Mouse (Mus musculus) cerebellum, adult 9-10 months (tissue): Measurements from ENCODE around the gene Meioc.

Experiments
- DNase-seq: peaks from one replicate; pipeline ENCODE4 v3.0.0; 2022

Meioc gene

DNA sequence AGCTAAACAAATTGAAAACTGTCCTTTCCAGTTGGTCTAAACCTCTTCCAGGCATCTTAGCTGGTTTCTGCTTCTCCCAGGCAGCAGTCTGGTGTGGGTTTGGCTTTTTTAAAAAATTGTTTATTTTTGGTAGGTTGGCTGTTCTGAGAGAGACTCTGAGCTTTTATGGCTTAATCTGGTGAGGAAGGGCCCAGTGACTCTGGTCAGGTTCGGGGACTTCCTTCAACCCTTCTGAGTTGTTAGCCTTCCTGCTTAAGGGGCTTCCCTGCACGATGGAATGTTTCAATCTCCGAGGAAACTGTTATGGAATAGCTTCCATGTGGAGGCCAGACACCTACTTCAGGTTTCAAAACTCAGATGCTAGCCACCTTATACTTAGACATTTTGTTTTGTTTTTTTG, at the start of gene Meioc:
TSS of gene Meioc (plus strand) at position 301 of the 400 bp plus-strand sequence.
- DNase-seq: no peak

DNA sequence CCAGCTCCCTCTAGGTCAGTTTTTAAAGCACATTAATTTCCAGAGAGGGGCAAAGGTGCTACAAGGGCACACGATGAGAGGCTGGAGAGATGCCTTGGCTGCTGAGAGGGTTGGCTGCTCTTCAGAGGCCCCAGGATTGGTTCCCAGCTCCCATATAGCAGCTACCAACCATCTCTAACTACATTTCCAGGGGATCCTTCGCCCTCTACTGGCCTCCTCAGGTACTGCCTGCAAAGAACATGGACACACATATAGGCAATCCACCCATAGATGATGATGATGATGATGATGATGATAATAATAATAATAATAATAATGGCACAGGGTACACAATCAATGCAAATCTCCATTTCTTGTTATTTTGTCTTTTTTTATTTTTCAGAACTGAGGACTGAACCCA, 44.1 kb upstream of the Meioc start:
- DNase-seq: no peak

DNA sequence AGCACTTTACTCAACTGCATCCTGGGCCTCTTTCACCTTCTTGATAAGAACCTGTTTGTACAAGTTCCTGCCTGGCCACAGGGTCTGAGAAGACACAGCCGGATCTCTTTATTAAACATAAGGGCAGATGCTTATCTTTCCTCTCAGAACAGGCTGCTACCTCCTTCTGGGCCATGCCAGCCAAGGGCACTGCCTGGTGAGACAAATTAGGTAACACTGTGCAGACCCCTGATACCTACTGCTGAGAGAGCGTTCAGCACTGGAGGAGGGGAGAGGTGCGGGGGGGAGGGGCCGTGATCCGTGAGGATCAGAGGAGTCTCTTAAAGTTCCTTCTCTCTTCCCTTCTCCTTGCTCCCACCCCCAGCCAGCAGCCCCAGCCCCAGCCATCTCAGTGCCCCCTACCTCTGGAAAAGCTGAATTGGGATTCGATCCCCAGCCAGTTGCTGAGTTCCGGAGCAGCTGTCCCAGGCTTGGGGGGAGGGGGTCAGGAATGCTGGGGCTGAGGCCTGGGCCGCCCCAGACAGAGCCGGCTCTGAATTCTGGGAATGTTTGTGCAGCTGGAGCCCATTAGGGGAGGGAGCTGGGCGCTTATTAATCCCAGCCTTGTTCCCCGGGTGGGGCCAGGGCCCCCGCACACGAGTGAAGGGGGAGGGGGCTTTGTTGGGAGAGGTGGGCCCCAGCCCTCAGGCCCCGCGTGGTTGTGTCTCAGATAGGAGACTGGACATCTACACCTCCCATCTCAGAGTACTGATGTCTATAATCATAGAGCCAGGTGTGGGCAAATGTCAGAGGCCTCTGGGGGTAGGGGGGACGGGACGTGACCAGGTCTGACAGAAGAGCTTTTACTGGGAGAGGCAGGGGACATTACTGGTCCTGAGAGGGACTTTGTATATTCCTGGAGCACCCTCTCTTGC, 39.4 kb upstream of the Meioc start:
- DNase-seq: no peak

DNA sequence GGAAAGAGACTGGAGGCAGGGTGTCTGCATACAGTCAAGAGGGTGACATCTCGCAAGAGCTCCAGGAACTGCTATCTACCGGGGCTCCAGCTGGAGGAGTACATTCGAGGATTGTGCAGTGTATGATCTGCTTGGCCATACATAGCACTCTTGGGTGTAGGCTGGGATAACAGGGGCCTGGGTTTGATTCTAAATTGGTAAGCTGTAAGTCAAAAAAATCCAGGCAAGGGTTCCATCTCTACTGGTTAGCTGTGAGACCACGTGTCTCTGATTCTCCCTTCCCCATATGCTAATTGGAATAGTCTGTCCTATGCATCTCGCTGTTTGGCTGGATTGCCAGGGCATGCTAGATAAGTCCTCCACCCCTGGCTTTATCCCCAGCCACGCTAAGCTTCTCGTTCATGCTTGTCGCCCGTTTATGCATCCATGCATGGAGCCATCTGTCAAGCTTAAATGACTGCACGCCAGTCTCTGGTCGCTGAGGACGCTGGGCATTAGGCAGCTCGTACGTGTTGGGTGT, 38.6 kb upstream of the Meioc start:
- DNase-seq: no peak

DNA sequence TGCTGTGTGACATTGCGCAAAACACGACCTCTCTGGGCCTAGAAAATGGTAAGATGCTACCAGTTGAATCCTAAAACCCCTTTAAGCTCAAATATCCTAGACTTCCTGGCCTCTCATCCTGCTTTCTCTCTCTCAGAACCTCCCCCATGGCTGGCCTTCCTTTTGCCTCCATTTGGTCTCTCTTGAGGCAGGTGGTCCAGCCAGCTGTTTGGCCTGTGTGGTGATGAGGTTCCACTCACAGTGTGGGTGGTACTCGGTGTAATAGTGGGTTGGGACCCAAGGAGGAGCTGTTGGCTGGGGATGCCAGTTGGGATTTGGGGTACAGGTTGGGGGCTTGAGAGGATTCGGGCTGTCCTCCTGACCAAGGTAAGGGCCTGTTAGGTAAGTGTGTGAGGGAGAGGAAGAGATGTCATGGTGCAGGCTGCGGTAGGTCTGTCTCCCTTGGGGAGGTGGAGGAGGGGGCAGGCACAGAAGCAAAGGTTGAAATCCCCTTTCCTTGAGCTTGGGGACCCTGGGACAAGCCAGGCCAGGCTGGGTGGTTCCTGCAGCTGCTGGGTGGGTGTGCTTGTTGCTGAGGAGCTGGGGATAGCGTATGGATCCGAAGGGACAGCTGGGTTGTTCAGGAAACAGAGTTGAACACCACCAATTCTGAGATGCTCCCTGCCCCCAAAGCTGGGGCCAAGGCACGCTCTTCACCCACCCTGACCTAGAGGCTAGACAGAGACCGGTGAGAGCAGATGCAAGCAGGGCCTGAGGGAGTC, 36.2 kb upstream of the Meioc start:
- DNase-seq: no peak

DNA sequence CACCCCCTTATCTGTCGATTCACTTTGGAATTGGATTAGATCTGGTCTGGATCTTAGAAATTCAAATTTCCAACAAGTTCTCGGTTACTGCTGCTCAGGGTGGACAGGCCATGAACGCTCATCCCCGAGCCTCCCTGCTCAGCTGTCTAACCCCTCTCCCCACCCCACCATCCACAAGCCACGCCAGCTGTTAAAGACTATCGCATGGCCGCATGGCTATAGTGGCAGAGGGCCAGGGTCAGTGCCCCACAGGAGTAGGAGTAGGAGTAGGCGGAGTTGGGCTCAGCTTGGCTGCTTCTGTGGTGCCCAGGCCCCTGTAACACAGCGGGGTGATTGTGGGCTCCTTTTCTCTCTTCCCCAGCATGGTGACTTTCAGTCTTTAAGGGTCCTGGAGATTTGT, 35.0 kb upstream of the Meioc start:
- no peak for DNase-seq

DNA sequence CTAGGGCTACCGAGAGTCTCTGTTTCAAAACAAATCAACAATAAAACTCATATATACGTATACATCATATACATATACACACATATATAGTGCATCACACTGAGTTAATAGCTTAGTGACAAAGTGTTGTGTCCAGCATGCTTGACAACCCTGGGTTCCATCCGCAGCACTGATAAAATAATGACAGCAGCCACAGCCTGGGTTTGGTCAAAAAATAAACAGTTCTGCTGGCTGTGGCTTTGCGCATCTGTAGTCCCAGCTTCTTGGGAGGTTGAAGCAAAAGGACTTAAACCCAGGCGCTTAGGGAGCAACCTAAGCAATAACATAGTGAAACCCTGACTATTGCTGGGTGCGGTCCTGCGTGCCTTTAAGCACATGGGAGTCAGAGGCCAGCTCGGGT, 34.1 kb upstream of the Meioc start:
- DNase-seq: no peak

DNA sequence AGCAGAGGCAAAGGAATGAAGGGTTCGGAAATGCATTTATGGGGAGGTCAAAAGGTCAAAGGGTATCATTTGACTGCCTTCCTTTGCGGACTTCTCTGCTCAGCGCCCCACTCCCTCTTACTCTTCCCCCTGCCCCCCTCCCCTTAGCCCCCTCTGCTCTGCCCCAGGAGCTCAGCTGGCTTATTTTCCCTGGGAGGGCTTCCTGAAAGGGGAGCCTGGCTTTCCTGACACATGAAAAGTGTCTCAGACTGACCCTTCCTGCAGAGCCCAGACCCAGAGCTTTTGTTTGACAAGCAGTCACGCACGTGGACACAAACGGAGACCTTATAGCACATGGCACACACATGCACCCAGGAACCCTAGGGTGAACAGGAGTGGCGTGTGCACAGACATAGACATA, 32.8 kb upstream of the Meioc start:
- DNase-seq: no peak

DNA sequence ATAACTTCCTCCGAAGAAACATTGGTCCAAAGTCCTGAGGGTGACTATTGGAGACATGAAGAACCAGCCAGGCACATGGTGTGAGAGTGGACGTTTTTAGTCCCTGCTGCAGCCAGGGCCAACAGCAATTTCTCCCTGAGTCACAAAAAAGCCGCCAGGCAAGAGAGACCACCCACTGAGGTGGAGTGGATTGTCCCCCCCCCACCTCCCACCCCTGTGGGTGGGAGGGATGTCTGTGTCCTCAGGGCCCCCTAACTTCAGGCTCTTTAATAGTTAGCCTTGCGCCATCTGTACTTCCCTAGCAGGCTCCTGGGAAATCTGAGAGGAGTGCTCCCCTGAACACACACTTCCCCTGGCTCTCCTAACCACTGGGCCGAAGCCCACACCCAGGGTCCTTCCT, 32.3 kb upstream of the Meioc start:
- DNase-seq: no peak

DNA sequence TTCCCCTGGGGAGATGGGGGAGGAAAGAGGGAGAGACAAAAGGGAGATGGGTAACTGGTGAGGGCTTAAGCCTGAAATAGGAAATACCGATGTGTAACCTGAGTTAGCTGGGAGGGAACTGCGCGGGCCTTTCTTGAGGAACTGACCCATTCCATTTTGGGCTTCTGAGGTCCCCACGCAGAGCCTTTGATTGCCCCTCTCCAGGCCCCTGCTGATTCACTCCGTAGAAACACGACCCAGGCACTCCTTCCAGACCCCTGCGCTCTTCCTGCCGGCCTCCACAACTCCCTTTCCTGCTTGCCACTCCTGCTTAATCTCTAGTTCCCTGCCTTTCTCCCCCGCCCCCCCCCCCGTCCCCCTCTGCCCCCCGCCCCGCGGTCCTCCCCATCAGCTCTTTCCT, 30.8 kb upstream of the Meioc start:
- no peak for DNase-seq

DNA sequence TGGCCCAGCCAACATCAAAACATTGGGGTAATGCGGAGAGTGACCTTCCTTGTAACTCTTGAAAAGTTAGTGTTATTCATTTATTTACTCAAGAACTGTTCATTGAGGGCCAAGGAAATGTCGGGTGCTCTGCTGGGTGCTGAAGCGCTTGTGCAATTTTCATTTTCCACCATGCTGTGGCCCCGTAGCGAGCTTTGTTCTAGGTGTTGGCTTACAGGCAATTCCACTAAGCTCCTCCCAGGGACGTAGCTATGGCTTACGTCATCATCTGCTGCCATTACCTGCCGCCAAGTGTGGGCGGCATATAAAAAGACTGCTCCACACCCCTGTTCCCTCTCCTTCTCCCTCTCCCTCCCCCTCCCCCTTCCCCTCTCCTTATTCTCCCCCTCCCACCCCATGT, 30.1 kb upstream of the Meioc start:
- DNase-seq: no peak

DNA sequence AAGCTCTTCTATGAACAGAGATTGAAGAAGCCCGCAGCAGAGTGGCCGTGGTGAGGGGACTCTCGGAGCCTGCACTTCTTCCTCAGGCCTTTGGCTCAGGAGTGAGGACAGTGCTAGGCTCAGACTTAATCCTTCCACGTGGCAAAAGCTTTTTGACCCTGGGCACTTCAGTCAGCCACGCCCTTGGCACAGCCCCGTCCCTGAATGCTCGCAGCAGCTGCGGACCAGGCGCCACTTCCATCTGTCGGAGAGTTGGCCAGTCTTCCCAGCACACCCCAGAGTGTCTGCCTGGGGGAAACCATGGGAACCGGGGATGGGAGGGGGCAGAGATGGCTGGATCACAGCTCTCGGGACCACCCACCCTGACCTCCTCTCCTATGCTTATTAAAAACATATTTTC, 26.6 kb upstream of the Meioc start:
- DNase-seq: no peak

DNA sequence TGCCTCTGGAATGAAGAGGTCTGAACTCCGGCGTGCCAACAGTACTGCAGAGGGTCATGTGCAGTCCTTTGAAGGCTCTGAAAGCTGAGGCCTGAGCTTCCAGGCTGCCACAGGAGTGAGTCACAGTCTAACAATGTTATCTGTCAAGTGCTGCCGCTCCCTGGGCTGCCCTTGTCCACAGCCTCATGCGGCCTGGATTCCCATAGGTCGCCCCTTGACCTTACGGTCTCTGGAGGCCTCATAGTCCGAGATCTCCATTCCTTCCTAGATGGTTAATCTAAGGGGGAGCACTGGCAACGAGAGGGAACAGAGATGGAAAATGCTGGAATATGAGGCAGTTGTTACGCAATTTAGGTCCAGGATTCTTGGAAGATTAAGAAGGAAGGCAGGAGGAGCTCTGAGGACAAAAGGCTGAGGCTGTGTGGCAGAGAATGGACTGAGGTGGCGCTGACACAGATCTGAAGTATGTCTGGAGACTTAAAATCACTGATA, 19.6 kb upstream of the Meioc start:
- no peak for DNase-seq

DNA sequence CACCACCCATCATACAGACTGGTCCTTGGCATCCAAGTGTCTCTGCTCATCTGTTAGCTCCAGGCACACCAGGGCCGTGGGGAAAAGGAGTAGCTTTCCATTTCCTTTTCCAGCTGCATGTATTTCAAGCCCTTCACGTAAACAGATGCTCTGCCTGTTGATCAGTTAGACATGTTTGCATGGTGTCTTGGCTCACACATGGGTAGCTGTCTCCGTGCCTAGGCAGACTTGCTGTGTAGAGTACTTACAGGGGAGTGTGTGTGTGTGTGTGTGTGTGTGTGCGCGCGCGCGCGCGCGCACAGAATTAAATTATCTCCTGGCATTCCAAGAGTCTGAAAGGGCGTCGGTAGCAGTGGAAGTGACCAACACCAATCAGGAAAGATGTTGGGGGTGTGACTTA, 17.3 kb upstream of the Meioc start:
- DNase-seq: no peak

DNA sequence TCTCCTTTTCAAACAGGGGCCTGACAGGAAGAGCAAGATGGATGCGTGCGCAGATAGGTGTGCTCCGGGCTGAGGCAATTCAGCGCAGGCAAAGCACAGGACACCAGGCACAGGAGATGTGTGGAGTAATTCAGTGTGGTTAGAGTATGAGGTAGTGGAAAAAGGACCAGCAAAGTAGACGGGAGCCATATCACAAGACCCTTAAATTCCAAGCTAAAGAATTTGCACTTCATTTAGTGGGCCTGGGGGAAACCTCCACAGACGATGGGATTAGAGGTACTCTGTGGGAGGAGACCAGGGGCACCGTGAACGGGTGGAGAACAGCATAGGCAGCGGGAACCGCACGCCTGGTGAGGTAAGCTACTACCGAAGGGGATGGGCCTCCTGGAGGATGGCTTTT, 15.6 kb upstream of the Meioc start:
- DNase-seq: no peak

DNA sequence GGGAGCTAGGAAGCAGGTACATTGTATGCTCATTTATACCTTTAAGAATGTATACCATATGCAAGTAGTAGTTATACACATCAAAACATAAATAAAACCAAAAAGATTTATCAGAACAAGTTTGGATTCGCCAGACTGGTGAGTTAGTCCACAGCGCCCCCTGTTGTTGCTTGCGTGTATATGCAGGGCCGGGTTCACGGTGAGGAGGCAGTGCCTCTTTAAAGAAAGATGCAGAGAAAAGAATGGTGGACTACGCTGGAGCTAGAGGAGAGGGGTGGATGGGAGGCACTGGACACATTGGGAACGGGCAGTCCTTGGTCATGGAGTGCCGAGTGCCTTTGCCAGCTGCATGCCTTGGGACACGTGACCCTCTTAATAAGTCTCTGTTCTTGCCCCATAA, 12.1 kb upstream of the Meioc start:
- peak; percentile 67 for DNase-seq

DNA sequence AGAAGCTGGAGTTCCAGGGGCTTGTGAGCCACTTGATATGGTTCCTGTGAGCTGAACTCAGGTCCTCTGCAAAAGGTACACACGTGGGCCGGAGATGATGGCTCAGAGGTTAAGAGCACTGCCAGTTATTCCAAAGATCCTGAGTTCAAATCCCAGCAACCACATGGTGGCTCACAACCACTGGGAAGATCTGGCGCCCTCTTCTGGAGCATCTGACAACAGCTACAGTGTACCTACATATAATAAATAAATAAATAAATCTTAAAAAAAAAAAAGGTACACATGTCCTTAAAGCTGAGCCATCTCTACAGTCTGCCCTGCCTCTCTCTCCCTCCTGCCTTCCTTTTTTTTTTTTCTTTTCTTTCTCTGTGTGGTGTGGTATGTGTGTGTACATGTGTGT, 10.7 kb upstream of the Meioc start:
- DNase-seq: no peak

DNA sequence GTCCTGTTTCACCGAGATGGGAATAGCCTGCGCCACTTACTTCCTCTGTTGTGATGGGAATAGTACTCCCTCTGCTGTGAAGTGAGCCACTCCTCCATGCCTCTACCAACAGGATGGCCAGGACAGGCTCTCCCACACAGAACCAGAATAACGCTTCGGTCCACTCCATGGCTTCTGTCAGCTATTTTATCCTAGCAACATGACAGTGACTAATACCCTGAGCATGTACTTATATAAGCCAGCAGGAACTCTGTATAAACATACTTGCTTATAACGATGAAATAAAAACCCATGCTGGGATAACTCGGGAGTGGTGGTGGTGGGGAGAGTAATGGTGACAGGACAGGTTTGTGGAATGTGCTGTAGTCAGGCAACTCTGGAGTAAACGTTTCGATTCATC, 7.6 kb upstream of the Meioc start:
- DNase-seq: no peak

DNA sequence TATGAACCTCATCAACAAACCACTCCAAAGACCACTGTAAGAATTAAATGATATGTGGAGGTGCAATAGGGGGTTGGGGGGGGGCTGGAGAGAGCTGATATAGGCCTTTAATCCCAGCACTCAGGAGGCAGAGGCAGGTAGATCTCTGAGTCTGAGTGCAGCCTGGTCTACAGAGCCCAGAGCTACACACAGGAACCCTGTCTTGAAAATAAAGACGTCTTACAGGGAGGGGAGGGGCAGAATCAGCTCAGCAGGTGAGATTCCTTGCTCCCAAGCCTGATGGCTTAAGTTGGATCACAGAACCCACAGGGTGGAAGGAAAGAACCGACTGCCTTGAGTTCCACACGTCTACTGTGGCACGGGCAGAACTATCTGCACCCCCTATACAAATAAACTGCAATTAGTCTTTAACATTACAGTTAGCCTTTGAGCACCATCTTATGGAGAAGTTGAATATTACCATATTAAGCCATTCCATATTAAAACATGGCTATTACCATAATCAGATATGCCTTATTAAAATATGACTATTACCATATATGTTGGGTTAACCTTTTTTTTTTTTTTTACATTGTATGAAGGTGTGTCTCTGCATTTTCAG, 7.1 kb upstream of the Meioc start:
- DNase-seq: no peak

DNA sequence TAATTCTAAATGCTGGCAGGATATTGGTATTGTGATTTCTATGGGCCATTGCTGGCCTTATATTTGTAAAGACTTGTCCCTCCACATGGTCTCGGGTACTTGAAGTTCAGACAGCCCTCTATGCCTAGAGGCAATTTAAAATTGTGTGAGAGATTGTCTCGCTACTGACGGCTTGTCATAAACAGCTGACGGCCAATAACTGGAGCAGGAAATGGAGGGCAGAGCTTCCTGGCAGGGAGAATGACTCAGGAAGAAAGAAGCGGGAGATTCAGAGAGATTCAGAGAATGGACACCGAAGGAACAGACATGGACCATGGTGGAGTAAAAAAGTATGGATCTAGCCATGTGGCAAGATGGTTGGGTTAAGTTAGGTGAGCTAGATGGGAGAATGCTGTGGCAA, 6.6 kb upstream of the Meioc start:
- DNase-seq: no peak

DNA sequence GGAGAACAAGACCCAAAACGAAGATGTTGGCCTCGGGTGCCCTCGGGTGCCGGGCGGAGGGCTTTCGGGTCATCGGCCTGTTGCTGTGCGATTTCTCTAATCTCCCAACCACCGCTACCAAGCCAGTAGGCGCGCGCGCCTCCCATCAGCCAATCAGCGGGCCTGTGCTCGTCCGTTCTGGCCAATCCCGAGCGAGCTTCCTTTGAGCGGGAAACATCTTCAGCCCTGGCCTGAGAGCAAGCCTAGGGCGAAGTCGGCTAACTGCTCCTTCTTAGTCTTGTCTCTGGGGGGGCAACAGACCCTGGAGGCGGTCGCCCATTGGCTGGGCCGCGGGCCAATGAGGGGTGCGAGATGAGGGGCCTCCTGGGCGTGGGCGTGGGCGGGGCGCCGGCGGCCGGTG, 1.6 kb downstream of the Meioc start:
- DNase-seq: no peak

DNA sequence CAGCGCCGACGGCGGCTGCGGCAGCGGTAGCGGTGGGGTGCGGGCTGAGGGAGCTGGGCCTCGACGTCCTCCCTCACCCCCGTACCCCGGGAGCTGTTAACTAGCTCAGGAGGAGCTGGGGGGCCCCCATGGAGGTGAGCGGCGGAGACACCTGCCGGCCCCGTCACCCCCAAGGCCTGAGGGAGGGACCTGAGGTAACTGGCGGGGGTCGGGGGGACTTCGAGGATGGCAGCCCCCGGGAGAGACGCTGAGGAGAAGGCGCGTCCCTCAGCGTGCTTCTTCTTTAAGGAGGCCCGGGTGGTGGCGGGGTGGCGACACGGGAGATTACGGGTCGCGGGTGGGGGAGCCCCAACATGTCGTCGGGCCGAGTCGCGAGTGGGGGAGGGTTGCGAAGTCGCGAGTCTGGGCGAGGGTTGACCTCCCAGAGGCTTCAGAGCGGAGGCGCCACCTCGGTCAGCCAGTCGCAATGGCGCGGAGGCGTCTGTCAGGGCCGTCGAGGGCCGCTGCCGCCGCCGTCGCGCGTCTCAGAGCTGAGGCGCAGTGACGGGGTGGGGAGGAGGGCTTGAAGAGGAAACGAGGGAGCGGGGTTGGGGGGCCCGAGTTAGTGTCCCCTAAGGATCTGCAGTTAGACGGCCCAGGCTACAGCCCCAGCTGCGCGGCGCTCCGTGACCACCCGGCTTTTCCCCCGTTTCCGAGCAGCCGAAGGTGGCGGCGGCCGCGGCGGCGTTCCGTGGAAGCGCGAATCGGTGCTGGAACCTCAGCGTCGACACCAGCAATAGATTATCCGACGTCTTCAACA, 2.3 kb downstream of the Meioc start:
- no peak for DNase-seq

DNA sequence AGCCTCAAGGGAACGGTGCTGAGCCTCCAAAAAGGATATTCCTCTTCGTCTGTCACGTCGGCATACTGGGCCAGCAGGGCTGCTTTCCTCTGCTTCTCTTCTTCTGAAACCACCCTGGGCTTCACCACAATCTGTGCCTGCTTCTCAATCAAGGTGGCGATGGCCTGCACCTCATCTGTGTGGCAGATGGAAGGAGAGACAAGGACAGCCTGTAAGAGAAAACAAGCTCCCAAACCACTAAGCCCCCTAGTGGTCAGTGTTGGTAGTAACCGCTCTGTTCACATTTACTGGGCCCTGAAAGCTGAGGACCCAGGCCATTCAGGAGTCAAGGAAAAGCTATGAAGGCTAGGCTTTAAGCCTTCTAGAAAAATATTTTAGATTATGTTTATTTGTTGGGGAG, 26.6 kb downstream of the Meioc start:
- DNase-seq: peak; percentile 84
